Mouse (Mus musculus): ENCODE measurements at regions not wholly inside any gene's neighbourhood (a gene's known extent, or its start where the extent isn't known, plus 50 kb on each side); places are given as distances from the start of the nearest gene placed in this dataset.
A peak's percentile ranks its signal among the peaks of the same experiment; 100 is the strongest.

DNA sequence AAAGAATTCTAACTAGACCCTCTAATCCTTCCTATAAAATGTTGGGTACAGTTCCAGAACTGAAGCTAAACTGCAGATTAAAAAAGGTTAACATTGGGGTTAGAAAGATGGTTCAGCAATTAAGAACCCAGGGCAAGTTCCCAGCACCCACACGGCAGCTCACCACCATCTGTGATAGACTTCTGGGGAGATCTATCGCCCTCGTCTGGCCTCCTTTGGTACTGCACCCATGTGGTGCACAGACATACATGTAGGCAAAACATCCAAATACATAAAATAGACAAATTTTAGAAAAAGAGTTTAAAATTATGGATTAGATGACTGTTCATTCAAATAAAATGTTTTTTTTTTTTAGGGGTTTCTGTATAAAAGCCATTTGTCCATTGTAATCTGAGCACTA lies 91.4 kb upstream of the Kazn start:
- Histone ChIP-seq H3K9me3 (ENCODE audit: control insufficient read depth, low read length) (peaks cover 4% of the 10 kb centered on the region; the same call in 1 of the 2 replicates), H3K27ac (ENCODE audit: low read depth, low read length) (no peak overlapping the region), H3K4me3 (ENCODE audit: low read depth, low read length) (no peak overlapping the region), H3K4me1 (replicated peaks; ENCODE audit: control insufficient read depth, insufficient read depth, low read length) (no peaks in the 10 kb centered on the region), H3K4me2 (ENCODE audit: low read depth, low read length, severe bottlenecking) (no peak overlapping the region), H3K9ac (ENCODE audit: low read length) (no peak overlapping the region), H3K27me3 (ENCODE audit: control insufficient read depth, insufficient read depth, low read length) (no peaks in the 10 kb centered on the region), H3K36me3 (ENCODE audit: control insufficient read depth, insufficient read depth, low read length) (no peaks in the 10 kb centered on the region)
- 91% methylated on average over 3 of the region's 3 CpGs for WGBS
- no peak for DNase-seq (ENCODE audit: low spot score)
- ATAC-seq (replicated peaks; ENCODE audit: low FRiP score) = no peak

DNA sequence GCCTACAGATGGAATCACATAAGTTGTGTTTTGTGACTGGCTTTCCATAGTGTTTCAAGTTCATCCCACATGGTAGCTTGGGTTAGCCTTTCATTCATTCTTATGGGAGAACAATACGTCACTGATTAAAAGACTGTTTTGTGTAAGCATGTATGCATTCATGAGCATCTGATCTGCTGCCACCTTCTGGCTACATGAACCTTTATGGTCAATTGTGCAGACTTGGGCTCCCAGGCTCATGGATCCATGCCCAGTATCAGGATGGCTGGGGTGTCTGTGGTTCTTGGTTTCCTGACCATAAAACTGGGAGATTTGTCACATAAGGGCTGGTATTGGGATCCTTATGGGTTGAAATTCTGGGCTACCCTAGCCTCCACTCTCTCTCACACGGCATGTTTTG lies 90.4 kb upstream of the Kazn start:
- H3K9ac ChIP-seq (ENCODE audit: low read length) = no peak overlapping the region
- peaks cover 4% of the 10 kb centered on the region; the same call in 1 of the 2 replicates for H3K9me3 ChIP-seq (ENCODE audit: control insufficient read depth, low read length)
- no peaks in the 10 kb centered on the region for H3K27me3 ChIP-seq (ENCODE audit: control insufficient read depth, insufficient read depth, low read length)
- no peak overlapping the region for H3K4me3 ChIP-seq (ENCODE audit: low read depth, low read length)
- H3K4me1 ChIP-seq (replicated peaks; ENCODE audit: control insufficient read depth, insufficient read depth, low read length) = no peaks in the 10 kb centered on the region
- H3K27ac ChIP-seq (ENCODE audit: low read depth, low read length) = no peak overlapping the region
- 95% methylated on average over 2 of the region's 2 CpGs for WGBS
- no peak overlapping the region for H3K4me2 ChIP-seq (ENCODE audit: low read depth, low read length, severe bottlenecking)
- no peak for ATAC-seq (replicated peaks; ENCODE audit: low FRiP score)
- no peak for DNase-seq (ENCODE audit: low spot score)
- no peaks in the 10 kb centered on the region for H3K36me3 ChIP-seq (ENCODE audit: control insufficient read depth, insufficient read depth, low read length)

DNA sequence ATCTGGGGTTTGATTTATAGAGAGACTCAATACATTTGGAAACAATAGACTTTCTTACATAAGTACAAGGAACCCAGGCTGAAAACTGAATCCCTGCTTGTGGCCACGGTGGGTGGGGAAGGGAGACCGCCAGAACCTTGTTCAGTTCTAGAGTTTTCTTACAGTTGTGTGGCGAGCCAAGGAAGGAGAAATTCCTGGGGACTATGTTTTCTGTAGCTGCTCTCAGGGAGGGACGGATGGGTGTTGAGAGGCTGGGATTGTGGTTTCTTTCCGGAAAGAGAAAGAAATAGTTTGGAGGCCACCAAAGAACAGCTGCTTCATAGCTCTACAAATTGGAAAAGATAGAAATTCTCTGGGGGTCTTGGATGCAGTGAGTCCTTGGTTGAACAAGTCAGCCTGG lies 87.3 kb upstream of the Kazn start:
- WGBS = 89% methylated on average over 5 of the region's 5 CpGs
- Histone ChIP-seq H3K4me2 (ENCODE audit: low read depth, low read length, severe bottlenecking) (no peak overlapping the region), H3K27ac (ENCODE audit: low read depth, low read length) (no peak overlapping the region), H3K4me3 (ENCODE audit: low read depth, low read length) (no peak overlapping the region), H3K4me1 (replicated peaks; ENCODE audit: control insufficient read depth, insufficient read depth, low read length) (no peaks in the 10 kb centered on the region), H3K9me3 (ENCODE audit: control insufficient read depth, low read length) (peaks cover 4% of the 10 kb centered on the region; the same call in 1 of the 2 replicates), H3K36me3 (ENCODE audit: control insufficient read depth, insufficient read depth, low read length) (no peaks in the 10 kb centered on the region), H3K27me3 (ENCODE audit: control insufficient read depth, insufficient read depth, low read length) (no peaks in the 10 kb centered on the region), H3K9ac (ENCODE audit: low read length) (no peak overlapping the region)
- DNase-seq (ENCODE audit: low spot score) (no peak), ATAC-seq (replicated peaks; ENCODE audit: low FRiP score) (no peak)

DNA sequence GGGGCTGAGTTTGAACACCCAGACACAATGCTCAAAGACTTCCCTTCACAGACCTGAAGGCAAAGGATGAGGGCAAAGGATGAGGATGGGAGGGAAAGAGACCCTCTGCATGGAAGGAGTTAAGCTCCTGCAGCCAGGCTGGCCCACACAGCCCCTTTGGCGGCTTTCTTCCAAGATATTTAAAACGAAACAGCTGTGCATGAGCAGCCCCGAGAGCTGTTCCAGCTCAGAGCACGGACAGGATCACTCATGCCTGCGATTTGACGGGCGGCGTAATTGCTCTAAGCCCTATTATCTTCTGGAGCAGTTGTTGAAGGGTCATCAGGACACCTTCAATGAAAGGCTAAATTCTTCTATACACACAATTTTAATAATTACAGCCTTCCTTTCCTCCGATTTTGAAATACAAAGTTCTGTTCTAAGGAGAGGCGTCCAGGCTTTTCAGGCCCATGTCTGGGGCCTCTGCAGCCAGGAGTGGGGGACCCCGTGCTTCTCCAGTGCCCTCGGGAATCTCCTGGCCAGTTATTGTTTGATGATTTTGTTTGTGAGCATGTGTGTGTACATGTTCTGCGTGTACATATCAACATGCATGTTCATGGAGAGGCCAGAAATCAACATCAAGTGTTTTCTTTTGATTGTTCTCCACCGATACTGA lies 82.1 kb upstream of the Kazn start:
- Histone ChIP-seq H3K4me3 (ENCODE audit: low read depth, low read length) (no peak overlapping the region), H3K9me3 (ENCODE audit: control insufficient read depth, low read length) (no peaks in the 10 kb centered on the region), H3K27me3 (ENCODE audit: control insufficient read depth, insufficient read depth, low read length) (no peaks in the 10 kb centered on the region), H3K4me2 (ENCODE audit: low read depth, low read length, severe bottlenecking) (no peak overlapping the region), H3K9ac (ENCODE audit: low read length) (no peak overlapping the region), H3K27ac (ENCODE audit: low read depth, low read length) (no peak overlapping the region), H3K4me1 (replicated peaks; ENCODE audit: control insufficient read depth, insufficient read depth, low read length) (no peaks in the 10 kb centered on the region), H3K36me3 (ENCODE audit: control insufficient read depth, insufficient read depth, low read length) (no peaks in the 10 kb centered on the region)
- ATAC-seq (replicated peaks; ENCODE audit: low FRiP score) (0 out of 2 replicates have a peak, but pooled peaks have one; percentile 33), DNase-seq (ENCODE audit: low spot score) (no peak)
- WGBS = 35% methylated on average over 14 of the region's 14 CpGs

DNA sequence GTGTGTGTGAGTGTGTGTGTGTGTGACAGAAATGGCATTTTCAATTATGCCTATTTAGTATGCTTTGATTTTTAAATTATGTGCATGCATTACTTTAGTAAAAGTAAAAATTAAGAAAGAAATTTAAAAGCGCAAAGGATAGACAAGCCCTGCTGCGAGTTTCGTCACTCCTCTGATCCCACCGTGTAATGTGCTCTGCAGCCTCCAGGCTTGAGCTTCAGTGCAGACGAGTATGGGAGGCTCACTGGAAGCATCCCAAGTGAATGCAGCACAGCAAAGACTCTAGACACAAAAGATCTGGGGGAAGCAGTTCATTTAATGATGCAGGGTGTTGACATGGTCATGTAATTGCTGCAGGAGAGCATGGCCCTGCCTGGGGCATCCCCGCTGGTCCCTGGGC lies 71.1 kb upstream of the Kazn start:
- no peaks in the 10 kb centered on the region for H3K36me3 ChIP-seq (ENCODE audit: control insufficient read depth, insufficient read depth, low read length)
- DNase-seq (ENCODE audit: low spot score) (no peak), ATAC-seq (replicated peaks; ENCODE audit: low FRiP score) (no peak)
- H3K27ac ChIP-seq (ENCODE audit: low read depth, low read length) = no peak overlapping the region
- H3K4me1 ChIP-seq (replicated peaks; ENCODE audit: control insufficient read depth, insufficient read depth, low read length) = no peaks in the 10 kb centered on the region
- H3K9ac ChIP-seq (ENCODE audit: low read length) = no peak overlapping the region
- no peaks in the 10 kb centered on the region for H3K27me3 ChIP-seq (ENCODE audit: control insufficient read depth, insufficient read depth, low read length)
- peaks cover 5% of the 10 kb centered on the region; the same call in 1 of the 2 replicates for H3K9me3 ChIP-seq (ENCODE audit: control insufficient read depth, low read length)
- H3K4me3 ChIP-seq (ENCODE audit: low read depth, low read length) = no peak overlapping the region
- WGBS = 88% methylated on average over 6 of the region's 6 CpGs
- no peak overlapping the region for H3K4me2 ChIP-seq (ENCODE audit: low read depth, low read length, severe bottlenecking)

DNA sequence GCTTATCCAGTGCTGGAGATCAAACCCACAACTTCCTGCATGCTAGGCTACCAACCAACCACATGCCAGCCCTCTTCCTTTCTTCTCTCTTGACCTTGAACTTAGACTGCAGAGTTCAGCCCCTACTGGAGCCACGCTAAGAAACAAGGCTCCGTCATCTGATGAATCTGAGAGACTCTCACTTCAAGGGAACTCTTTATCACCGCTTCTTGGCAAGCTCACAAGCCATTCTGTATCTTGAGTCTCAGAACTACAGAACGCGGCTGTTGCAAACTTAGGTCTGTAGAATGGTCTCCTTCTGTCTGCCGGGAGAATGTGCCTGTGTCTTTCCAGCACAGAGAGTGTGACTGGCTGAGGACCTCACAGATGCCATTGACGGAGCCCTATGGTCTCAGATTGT lies 69.1 kb upstream of the Kazn start:
- Histone ChIP-seq H3K9me3 (ENCODE audit: control insufficient read depth, low read length) (peaks cover 5% of the 10 kb centered on the region; the same call in 1 of the 2 replicates), H3K27me3 (ENCODE audit: control insufficient read depth, insufficient read depth, low read length) (no peaks in the 10 kb centered on the region), H3K36me3 (ENCODE audit: control insufficient read depth, insufficient read depth, low read length) (no peaks in the 10 kb centered on the region), H3K4me1 (replicated peaks; ENCODE audit: control insufficient read depth, insufficient read depth, low read length) (no peaks in the 10 kb centered on the region), H3K9ac (ENCODE audit: low read length) (no peak overlapping the region), H3K4me3 (ENCODE audit: low read depth, low read length) (no peak overlapping the region), H3K4me2 (ENCODE audit: low read depth, low read length, severe bottlenecking) (no peak overlapping the region), H3K27ac (ENCODE audit: low read depth, low read length) (no peak overlapping the region)
- 90% methylated on average over 7 of the region's 7 CpGs for WGBS
- DNase-seq (ENCODE audit: low spot score) = no peak
- ATAC-seq (replicated peaks; ENCODE audit: low FRiP score) = no peak

DNA sequence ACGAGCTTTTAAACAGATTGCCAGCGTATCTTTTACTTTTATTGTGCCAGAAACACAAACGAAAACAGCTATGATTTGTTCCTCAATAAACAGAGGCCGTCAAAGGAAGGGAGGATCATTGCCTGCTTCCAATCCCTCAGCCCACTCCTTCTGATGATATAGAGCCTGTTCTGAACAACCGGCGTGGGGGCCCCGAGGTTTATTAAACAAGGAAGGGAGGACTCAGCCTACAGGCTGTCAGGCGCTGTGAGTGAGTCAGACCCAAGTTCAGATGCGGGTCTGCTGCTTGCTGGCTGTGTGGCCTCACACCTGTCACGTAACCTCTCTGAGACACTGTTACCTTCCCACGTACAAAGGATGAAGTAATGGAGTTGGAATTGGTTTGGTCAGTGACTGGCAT lies 68.1 kb upstream of the Kazn start:
- no peaks in the 10 kb centered on the region for H3K36me3 ChIP-seq (ENCODE audit: control insufficient read depth, insufficient read depth, low read length)
- DNase-seq (ENCODE audit: low spot score) = no peak
- no peak overlapping the region for H3K9ac ChIP-seq (ENCODE audit: low read length)
- H3K4me1 ChIP-seq (replicated peaks; ENCODE audit: control insufficient read depth, insufficient read depth, low read length) = peaks cover 5% of the 10 kb centered on the region; the same call in 1 of the 2 replicates
- no peak for ATAC-seq (replicated peaks; ENCODE audit: low FRiP score)
- H3K4me2 ChIP-seq (ENCODE audit: low read depth, low read length, severe bottlenecking) = no peak overlapping the region
- no peak overlapping the region for H3K27ac ChIP-seq (ENCODE audit: low read depth, low read length)
- WGBS = 86% methylated on average over 11 of the region's 11 CpGs
- peaks cover 5% of the 10 kb centered on the region; the same call in 1 of the 2 replicates for H3K9me3 ChIP-seq (ENCODE audit: control insufficient read depth, low read length)
- H3K27me3 ChIP-seq (ENCODE audit: control insufficient read depth, insufficient read depth, low read length) = no peaks in the 10 kb centered on the region
- H3K4me3 ChIP-seq (ENCODE audit: low read depth, low read length) = no peak overlapping the region

DNA sequence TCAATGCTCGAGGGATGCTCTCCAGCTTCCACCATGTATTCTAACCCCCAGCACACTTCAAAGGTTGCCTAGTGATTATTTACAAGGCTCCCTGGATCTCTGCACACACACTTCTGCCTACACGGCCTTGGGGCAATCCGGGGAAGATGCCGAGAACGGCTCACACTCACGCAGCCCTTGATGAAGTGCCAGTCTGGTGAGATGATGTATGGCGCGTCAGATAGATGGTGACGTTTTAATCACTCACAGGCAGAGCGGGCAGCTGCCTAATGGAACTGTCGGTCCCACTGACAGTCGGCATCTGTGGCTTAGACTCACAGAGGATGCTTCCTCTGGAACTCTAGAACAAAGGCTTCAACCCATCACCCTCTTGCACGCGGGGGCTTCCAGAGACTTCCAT lies 66.9 kb upstream of the Kazn start:
- H3K9me3 ChIP-seq (ENCODE audit: control insufficient read depth, low read length) = peaks cover under 1% of the 10 kb centered on the region; the same call in 1 of the 2 replicates
- no peak overlapping the region for H3K4me2 ChIP-seq (ENCODE audit: low read depth, low read length, severe bottlenecking)
- no peak overlapping the region for H3K27ac ChIP-seq (ENCODE audit: low read depth, low read length)
- DNase-seq (ENCODE audit: low spot score) = no peak
- no peak for ATAC-seq (replicated peaks; ENCODE audit: low FRiP score)
- no peak overlapping the region for H3K9ac ChIP-seq (ENCODE audit: low read length)
- 89% methylated on average over 14 of the region's 14 CpGs for WGBS
- no peaks in the 10 kb centered on the region for H3K27me3 ChIP-seq (ENCODE audit: control insufficient read depth, insufficient read depth, low read length)
- no peak overlapping the region for H3K4me3 ChIP-seq (ENCODE audit: low read depth, low read length)
- peaks cover 13% of the 10 kb centered on the region; the same call in 1 of the 2 replicates for H3K4me1 ChIP-seq (replicated peaks; ENCODE audit: control insufficient read depth, insufficient read depth, low read length)
- H3K36me3 ChIP-seq (ENCODE audit: control insufficient read depth, insufficient read depth, low read length) = no peaks in the 10 kb centered on the region

DNA sequence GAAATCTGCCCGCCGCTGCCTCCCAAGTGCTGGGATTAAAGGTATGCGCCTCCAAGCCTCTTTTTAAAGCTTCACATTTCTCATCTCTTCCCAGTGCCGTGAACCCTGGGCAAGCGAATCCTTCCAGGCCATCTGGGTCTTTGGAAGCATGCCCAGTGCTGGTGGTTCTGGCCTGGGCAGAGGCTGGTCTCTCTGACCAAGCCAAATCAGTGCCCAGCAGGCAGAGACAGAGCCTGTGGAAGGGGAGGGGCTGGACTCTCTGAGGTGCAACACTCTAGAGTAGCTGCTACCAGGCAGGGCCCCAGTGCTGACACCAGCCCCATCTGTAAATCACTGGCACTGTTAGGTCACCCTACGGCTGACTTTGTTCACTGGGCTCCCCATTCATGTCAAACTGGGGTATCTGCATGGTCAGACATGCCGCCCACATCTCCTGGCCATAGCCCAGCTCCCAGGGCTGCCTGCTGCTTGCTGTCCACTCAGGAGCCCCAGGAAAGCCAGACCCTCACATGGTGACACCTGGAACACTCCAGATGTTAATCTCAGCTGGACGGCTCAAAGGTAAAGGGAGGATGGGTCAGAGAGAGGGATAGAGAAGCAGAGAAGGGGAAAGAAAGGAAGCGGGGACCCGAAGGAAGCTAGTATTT lies 64.3 kb upstream of the Kazn start:
- ATAC-seq (replicated peaks; ENCODE audit: low FRiP score) (no peak), DNase-seq (ENCODE audit: low spot score) (no peak)
- Histone ChIP-seq H3K9me3 (ENCODE audit: control insufficient read depth, low read length) (no peaks in the 10 kb centered on the region), H3K4me1 (replicated peaks; ENCODE audit: control insufficient read depth, insufficient read depth, low read length) (peaks cover 13% of the 10 kb centered on the region; the same call in 1 of the 2 replicates), H3K27me3 (ENCODE audit: control insufficient read depth, insufficient read depth, low read length) (no peaks in the 10 kb centered on the region), H3K27ac (ENCODE audit: low read depth, low read length) (no peak overlapping the region), H3K4me2 (ENCODE audit: low read depth, low read length, severe bottlenecking) (no peak overlapping the region), H3K4me3 (ENCODE audit: low read depth, low read length) (no peak overlapping the region), H3K36me3 (ENCODE audit: control insufficient read depth, insufficient read depth, low read length) (no peaks in the 10 kb centered on the region), H3K9ac (ENCODE audit: low read length) (no peak overlapping the region)
- 78% methylated on average over 10 of the region's 10 CpGs for WGBS
